Mouse (Mus musculus) ES-E14 (cell line): ENCODE measurements around the gene Car3.

Experiments
- CHD2 ChIP-seq: IDR thresholded peaks from 2 replicates; pipeline ENCODE4 v1.6.1; 2014; ENCODE audit warnings: mild to moderate bottlenecking, low read depth, low read length, inconsistent platforms
- HCFC1 ChIP-seq: IDR thresholded peaks from 2 replicates; pipeline ENCODE4 v1.6.1; 2012; ENCODE audit warnings: low read length, inconsistent platforms, borderline replicate concordance; ENCODE audit not compliant: insufficient read depth
- MAFK ChIP-seq: IDR thresholded peaks from 2 replicates; pipeline ENCODE4 v1.6.1; 2014; ENCODE audit warnings: mild to moderate bottlenecking, low read depth, low read length, inconsistent platforms; ENCODE audit not compliant: insufficient read depth
- ZNF384 ChIP-seq: IDR thresholded peaks from 2 replicates; pipeline ENCODE4 v1.6.1; 2012; ENCODE audit warnings: low read depth, low read length, inconsistent platforms

DNA sequence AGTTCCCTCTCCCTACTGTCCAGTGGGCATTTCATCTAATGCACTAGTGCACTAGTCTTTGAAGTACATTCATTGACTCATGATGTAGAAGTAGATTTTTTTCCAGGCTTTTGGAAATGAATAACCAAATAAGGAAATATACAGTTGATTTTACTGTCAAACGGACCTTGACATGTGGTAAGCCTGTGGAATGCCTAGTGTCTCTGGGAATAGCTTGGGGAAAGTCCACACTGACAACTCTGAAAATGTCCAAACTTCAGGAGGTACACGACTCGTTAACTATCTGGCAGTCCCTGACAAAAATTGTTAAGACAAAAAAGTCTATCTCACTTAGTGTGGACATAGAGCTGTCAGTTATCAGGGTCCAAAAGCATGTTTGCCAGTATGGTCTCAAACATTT is 40.9 kb downstream of the Car3 start:
- TF ChIP-seq ZNF384 (no peak), HCFC1 (no peak), CHD2 (no peak), MAFK (no peak)
